Mouse (Mus musculus): ENCODE measurements at regions not wholly inside any gene's neighbourhood (a gene's known extent, or its start where the extent isn't known, plus 50 kb on each side); places are given as distances from the start of the nearest gene placed in this dataset.
"Not testable (repeated sequence)": the region's sequence is repeated elsewhere in the genome, so short reads cannot be mapped to it uniquely, and the experiment has no call there.

GRCm38 (mm10) chr8:83837637-83838378, 62.1 kb upstream of the Adgrl1 start:
- TF ChIP-seq CTCF (IDR thresholded peaks at IDR 0.05), result no peak
- intact Hi-C loops (cut with DNase I), result no loop called here
- Histone ChIP-seq H3K4me3 (no peak overlapping the region), H3K27ac (no peak overlapping the region)
- DNase-seq, result no peak

DNA sequence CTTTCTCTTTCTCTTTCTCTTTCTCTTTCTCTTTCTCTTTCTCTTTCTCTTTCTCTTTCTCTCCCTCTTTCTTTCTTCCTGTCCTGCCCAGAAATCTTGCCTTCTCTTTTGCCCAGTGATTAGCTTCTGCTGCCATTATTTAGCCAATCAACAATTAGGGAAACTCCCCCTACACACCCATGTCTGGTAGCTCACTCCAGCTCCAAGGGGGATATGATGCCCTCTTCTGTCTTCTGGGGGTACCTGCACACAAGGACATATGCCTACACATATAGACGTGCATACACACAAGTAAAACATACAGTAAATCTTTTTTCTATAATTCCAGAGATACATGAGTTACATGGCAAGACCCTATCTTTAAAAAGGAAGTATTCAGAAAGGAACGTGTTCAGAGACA, 70.1 kb upstream of the Adgrl1 start:
- TF ChIP-seq CTCF (IDR thresholded peaks at IDR 0.05), result no peak
- Histone ChIP-seq H3K27ac (no peak overlapping the region), H3K4me3 (no peak overlapping the region)
- intact Hi-C loops (cut with DNase I), result no loop called here
- no peak for DNase-seq

GRCm38 (mm10) chr8:83824925-83825680, 74.8 kb upstream of the Adgrl1 start:
- no peak for TF ChIP-seq CTCF (IDR thresholded peaks at IDR 0.05)
- Histone ChIP-seq H3K4me3 (no peak overlapping the region), H3K27ac (no peak overlapping the region)
- no peak for DNase-seq
- intact Hi-C loops (cut with DNase I), result loop anchor here (5.0 kb wide), 1 partner anchor 47 kb away; no protein-coding TSS in a partner anchor

DNA sequence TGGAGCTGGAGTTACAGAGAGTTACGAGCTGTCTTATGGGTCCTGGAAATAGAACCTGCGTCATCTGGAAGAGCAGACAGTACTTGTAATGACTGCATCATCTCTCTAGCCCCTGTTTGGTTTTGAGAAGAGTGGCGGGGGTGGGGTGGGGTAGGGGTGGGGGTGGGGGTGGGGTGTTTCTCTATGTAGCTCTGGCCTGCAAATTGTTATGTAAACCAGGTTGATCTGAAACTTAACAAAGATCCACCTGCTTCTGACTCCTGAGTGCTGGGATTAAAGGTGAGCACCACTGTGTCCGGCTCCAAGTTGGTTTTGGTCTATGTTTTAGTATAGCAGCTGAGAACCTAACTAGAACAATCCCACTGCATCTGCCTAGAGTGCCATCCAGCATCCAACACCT, 78.0 kb upstream of the Adgre5 start:
- Histone ChIP-seq H3K4me3 (no peak overlapping the region), H3K27ac (no peak overlapping the region)
- intact Hi-C loops (cut with DNase I), result no loop called here
- TF ChIP-seq CTCF (IDR thresholded peaks at IDR 0.05), result no peak
- no peak for DNase-seq

DNA sequence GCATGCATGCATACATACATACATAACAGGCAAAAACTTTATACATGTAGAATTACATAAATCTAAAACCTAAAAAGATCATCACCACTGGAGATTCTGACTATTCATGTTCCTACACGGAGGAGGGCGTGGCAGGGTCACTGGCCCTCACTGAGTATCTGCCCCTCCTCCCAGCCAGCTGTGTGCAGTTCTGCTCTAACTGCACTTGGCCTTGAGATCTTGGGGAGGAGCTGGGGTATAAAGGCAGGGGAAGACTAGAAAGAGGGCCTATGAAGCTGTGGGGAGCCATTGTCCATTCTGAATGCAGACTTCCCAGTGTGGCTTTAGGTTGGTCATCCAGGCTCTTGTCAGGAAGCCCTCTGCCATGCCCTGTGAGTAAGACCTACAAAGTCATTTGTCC, 69.5 kb upstream of the Adgre5 start:
- DNase-seq, result no peak
- H3K4me3 ChIP-seq, result no peak overlapping the region
- H3K27ac ChIP-seq, result no peak overlapping the region
- intact Hi-C loops (cut with DNase I), result no loop called here
- TF ChIP-seq CTCF (IDR thresholded peaks at IDR 0.05), result no peak

DNA sequence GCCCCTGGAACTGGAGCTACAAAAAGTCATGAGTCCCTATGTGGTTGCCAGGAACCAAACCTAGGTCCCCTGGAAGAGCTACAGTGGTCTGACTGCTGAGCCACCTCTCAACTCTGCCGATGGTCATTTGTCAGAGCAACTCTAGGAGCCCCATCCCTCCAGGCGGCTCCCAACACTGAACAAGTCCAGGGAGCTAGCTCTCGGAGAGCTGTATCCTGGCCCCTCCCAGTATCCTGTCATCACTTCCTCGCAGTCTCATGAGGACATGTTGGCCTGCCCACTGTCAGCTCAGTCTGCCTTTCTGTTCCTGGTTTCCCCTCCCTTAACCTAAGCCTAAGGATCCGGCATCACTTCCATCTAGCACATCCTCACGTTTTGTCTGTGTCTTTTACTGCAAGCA, 64.5 kb upstream of the Adgre5 start:
- no peak for TF ChIP-seq CTCF (IDR thresholded peaks at IDR 0.05)
- Histone ChIP-seq H3K27ac (no peak overlapping the region), H3K4me3 (no peak overlapping the region)
- intact Hi-C loops (cut with DNase I), result no loop called here
- no peak for DNase-seq

GRCm38 (mm10) chr8:83803312-83803711, 62.2 kb upstream of the Adgre5 start:
- intact Hi-C loops (cut with DNase I); H3K27ac ChIP-seq; DNase-seq; H3K4me3 ChIP-seq: not testable (repeated sequence)
- peak; percentile 24; the same call in 1 of the 2 replicates for TF ChIP-seq CTCF (IDR thresholded peaks at IDR 0.05)

DNA sequence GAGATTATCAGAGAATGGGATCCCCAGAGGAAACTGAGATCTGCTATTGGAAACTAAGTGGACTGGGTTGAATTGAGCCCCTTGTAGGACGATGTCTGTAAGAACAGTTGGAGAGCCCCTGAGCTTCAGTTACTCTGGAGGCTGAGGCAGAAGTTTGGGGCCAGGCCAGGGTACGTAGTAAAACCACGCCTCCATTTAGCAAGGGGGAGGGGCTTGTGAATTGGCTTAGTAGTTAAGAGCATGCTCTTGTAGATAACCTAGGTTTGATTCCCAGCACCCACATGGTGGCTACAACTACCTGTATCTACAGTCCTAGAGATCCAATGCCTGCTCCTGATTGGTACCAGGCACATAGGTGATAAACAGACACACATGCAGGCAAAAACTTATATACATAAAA, 61.4 kb upstream of the Adgre5 start:
- no peak overlapping the region for H3K4me3 ChIP-seq
- no peak overlapping the region for H3K27ac ChIP-seq
- DNase-seq, result no peak
- TF ChIP-seq CTCF (IDR thresholded peaks at IDR 0.05), result no peak
- intact Hi-C loops (cut with DNase I), result no loop called here

DNA sequence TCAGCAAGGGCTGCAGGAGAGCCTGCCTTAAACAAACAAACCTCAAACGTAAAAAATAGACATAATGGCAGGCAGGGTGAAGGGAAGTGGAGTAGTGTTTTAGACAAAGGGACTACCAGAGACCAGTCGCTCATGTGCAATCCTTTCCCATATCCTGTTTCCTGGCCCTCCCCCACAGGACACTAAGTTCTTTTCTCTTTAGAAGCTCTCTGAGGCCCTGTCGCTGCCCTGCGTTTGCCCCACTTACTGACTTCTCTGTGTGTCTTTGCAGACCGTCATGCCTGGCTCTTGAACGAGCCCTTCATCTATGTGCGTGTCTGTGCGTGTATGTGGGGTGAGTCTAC, 58.5 kb upstream of the Adgre5 start:
- Histone ChIP-seq H3K4me3 (no peak overlapping the region), H3K27ac (no peak overlapping the region)
- intact Hi-C loops (cut with DNase I), result no loop called here
- no peak for TF ChIP-seq CTCF (IDR thresholded peaks at IDR 0.05)
- DNase-seq, result no peak

DNA sequence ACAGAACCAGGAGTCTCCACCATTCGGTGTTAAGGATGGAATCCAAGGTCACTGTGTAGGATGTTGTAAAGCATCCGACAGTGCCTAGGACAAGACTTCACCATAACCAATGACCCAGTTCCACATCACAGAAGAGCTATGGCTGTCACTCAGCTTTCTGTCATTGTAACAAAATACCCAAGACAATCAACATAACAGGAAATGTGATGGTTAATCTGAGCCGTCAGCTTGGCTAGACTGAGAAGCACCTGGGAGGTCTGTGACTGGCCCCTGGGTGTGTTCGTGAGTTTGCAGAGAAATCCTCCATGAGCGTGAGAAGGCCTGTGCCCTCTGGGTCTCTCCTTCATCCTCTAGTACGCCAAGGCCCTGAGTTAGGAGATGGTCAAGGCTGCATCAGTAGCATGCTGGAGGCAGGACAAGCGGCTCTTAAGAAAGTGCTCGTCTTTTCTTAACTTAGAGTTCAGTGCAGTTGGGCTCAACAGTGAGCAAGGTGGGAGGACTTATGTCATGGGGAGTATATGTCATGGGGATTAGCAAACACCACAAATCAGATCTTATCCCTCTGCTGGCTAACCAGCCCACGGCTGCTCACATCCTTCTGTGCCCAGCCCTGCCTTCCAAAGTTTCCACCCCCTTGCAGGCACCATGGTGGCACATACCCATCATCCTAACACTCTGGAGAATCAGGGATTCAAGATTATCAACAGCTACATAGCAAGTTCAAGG, 57.9 kb upstream of the Adgre5 start:
- no peak for TF ChIP-seq CTCF (IDR thresholded peaks at IDR 0.05)
- Histone ChIP-seq H3K27ac (no peak overlapping the region), H3K4me3 (no peak overlapping the region)
- DNase-seq, result no peak
- intact Hi-C loops (cut with DNase I), result no loop called here

GRCm38 (mm10) chr8:83793491-83794238, 52.5 kb upstream of the Adgre5 start:
- TF ChIP-seq CTCF (IDR thresholded peaks at IDR 0.05), result no peak
- no peak overlapping the region for H3K4me3 ChIP-seq
- no peak for DNase-seq
- H3K27ac ChIP-seq, result no peak overlapping the region
- intact Hi-C loops (cut with DNase I), result no loop called here
